Comparison of ENCODE assay signal across 9 mouse cellular contexts in genomic region chr12:29952102-29952501, GRCm38 (mm10). TPM values are rescaled to one million over a fixed set of nuclear protein-coding genes. Genes with fewer than 3 reads are reported as not detected.
DNase-seq lines count a peak whose midpoint lies in the region; ATAC-seq and TF ChIP-seq lines count a peak whose summit lies in the region.
"Had no signal": no experiment of that assay in that cellular context is flagged by ENCODE, and none has a peak within 500 bp of the region (broad histone marks: within the 10 kb centered on the region; RNA-seq: fewer than 3 reads in every experiment).

No protein-coding gene starts in this region.

- DNase-seq in heart, adult 11 months = peak; percentile 98
- DNase-seq in gastrocnemius, postnatal 10 days = peak; percentile 62
- DNase-seq in kidney, adult 18-20 months = peak; percentile 69
- DNase-seq in cerebellum, adult 2 months = no peak
- DNase-seq in spleen, adult 18-20 months = no peak

- H3K27me3 ChIP-seq in heart, embryonic 11.5 days (ENCODE audit: control insufficient read depth, insufficient read depth, low read length) = no peaks in the 10 kb centered on the region
- no peaks in the 10 kb centered on the region for H3K27me3 ChIP-seq in neural tube, embryonic 14.5 days (ENCODE audit: control insufficient read depth, insufficient read depth, low read length)
- no peaks in the 10 kb centered on the region for H3K27me3 ChIP-seq in cerebellum, adult 2 months (ENCODE audit: control insufficient read depth, insufficient read depth, low read length)
- H3K27me3 ChIP-seq: limb, embryonic 12.5 days had no signal

- ATAC-seq in heart, embryonic 11.5 days (replicated peaks; ENCODE audit: insufficient number of reproducible peaks, low FRiP score, low TSS enrichment) = no peak
- ATAC-seq in neural tube, embryonic 14.5 days (ENCODE audit: low read depth) = peak; percentile 25; the same call in 1 of the 2 replicates
- no peak for ATAC-seq in CD4-positive, CD25-positive, alpha-beta regulatory T cell, adult 4 months

- TF ChIP-seq POLR2A in cerebellum, adult 2 months (IDR thresholded peaks at IDR 0.05; ENCODE audit: borderline replicate concordance, insufficient read depth, low read length) = no peak

- no peak overlapping the region for H3K4me3 ChIP-seq in heart, embryonic 11.5 days (ENCODE audit: low read depth, low read length)
- no peak overlapping the region for H3K4me3 ChIP-seq in neural tube, embryonic 14.5 days (ENCODE audit: low read depth, low read length)
- no peak overlapping the region for H3K4me3 ChIP-seq in cerebellum, adult 2 months (replicated peaks; ENCODE audit: insufficient read depth, low read depth, low read length)
- H3K4me3 ChIP-seq: limb, embryonic 12.5 days had no signal

- H3K4me1 ChIP-seq in heart, embryonic 11.5 days (ENCODE audit: control insufficient read depth, insufficient read depth, low read length) = peaks cover 54% of the 10 kb centered on the region
- H3K4me1 ChIP-seq in neural tube, embryonic 14.5 days (ENCODE audit: control insufficient read depth, insufficient read depth, low read length) = peaks cover 22% of the 10 kb centered on the region; the same call in 1 of the 2 replicates
- peaks cover 3% of the 10 kb centered on the region; the same call in 1 of the 2 replicates for H3K4me1 ChIP-seq in cerebellum, adult 2 months (ENCODE audit: control insufficient read depth, insufficient read depth, low read length)

- H3K36me3 ChIP-seq in heart, embryonic 11.5 days (ENCODE audit: control insufficient read depth, insufficient read depth, low read length) = no peaks in the 10 kb centered on the region
- H3K36me3 ChIP-seq in neural tube, embryonic 14.5 days (ENCODE audit: control insufficient read depth, insufficient read depth, low read length) = no peaks in the 10 kb centered on the region

- no peaks in the 10 kb centered on the region for H3K9me3 ChIP-seq in heart, embryonic 11.5 days (replicated peaks; ENCODE audit: control insufficient read depth, low read length)
- no peaks in the 10 kb centered on the region for H3K9me3 ChIP-seq in neural tube, embryonic 14.5 days (ENCODE audit: control insufficient read depth, low read length)
- H3K9me3 ChIP-seq: limb, embryonic 12.5 days had no signal

- no peak overlapping the region for H3K9ac ChIP-seq in heart, embryonic 11.5 days (ENCODE audit: low read depth, low read length)
- H3K9ac ChIP-seq in neural tube, embryonic 14.5 days (replicated peaks; ENCODE audit: low read depth, low read length) = no peak overlapping the region
- H3K9ac ChIP-seq: limb, embryonic 12.5 days had no signal

- H3K27ac ChIP-seq in heart, embryonic 11.5 days (ENCODE audit: low read depth, low read length) = no peak overlapping the region
- no peak overlapping the region for H3K27ac ChIP-seq in neural tube, embryonic 14.5 days (ENCODE audit: low read depth, low read length)
- no peak overlapping the region for H3K27ac ChIP-seq in cerebellum, adult 2 months (ENCODE audit: insufficient read depth, low read length)
- H3K27ac ChIP-seq: limb, embryonic 12.5 days had no signal

- no peak overlapping the region for H3K4me2 ChIP-seq in heart, embryonic 11.5 days
- H3K4me2 ChIP-seq in neural tube, embryonic 14.5 days (ENCODE audit: low read depth, low read length) = no peak overlapping the region
- H3K4me2 ChIP-seq: limb, embryonic 12.5 days had no signal

- WGBS in heart, embryonic 11.5 days (ENCODE audit: insufficient replicate concordance) = 68% methylated on average over 6 of the region's 6 CpGs
- WGBS in neural tube, embryonic 14.5 days = 52% methylated on average over 6 of the region's 6 CpGs
- WGBS in cerebellum, adult 2 months = 39% methylated on average over 6 of the region's 6 CpGs

- TF ChIP-seq CTCF in cerebellum, adult 2 months (IDR thresholded peaks at IDR 0.05; ENCODE audit: borderline replicate concordance, insufficient read depth, low read depth, low read length) = no peak

RNA-seq across cellular contexts. Expression of gene Pxdn, which starts 14.7 kb away (rescaled TPM):
- 83.7 and 115 TPM in 2 replicates for polyA plus RNA-seq in heart, embryonic 11.5 days (2014; fragmentation: Nextera tagmentation; extraction: Ambion mirVana)
- 100 to 1,000 TPM in 1 of 2 experiments, 10 to 100 TPM in 1; 83.3 to 107 TPM for total RNA-seq in gastrocnemius, postnatal 10 days (2021)
- 54.5 and 74.9 TPM in 2 replicates for polyA plus RNA-seq in neural tube, embryonic 14.5 days (2014; fragmentation: Nextera tagmentation; extraction: Ambion mirVana)
- 11.9 and 12.1 TPM in 2 replicates for polyA plus RNA-seq in cerebellum, adult 2 months (2012; rRNA removed)
- not detected for polyA plus RNA-seq in CD4-positive, CD25-positive, alpha-beta regulatory T cell, adult 4 months (2017; shearing (Covaris generic))

Comparison
In these comparisons a context has a peak if more than half of its experiments do, and no peak if none do; other contexts are left out.
1. DNase-seq: peak in heart, adult 11 months (single experiment), gastrocnemius, postnatal 10 days (single experiment) and kidney, adult 18-20 months (single experiment); none in cerebellum, adult 2 months (0 of 2) and spleen, adult 18-20 months (0 of 2).
2. RNA of gene Pxdn, which starts 14.7 kb away (polyA plus RNA-seq): 83.7 to 115 TPM in heart, embryonic 11.5 days, 54.5 to 74.9 TPM in neural tube, embryonic 14.5 days and 11.9 to 12.1 TPM in cerebellum, adult 2 months; not detected in CD4-positive, CD25-positive, alpha-beta regulatory T cell, adult 4 months; every median in the first group is over 10 times any median in the second.